Mouse (Mus musculus) lung, adult 2 months (tissue): ENCODE measurements around the gene Ceacam19.

Source experiments
- CTCF ChIP-seq: fragments of 200-500 bp; IDR thresholded peaks from 2 replicates; pipeline ENCODE4 v1.5.1; 2011; ENCODE audit warnings: mild to moderate bottlenecking, low read length, control low read depth; ENCODE audit not compliant: insufficient read depth
- POLR2A ChIP-seq: fragments of 200-500 bp; IDR thresholded peaks from 2 replicates; pipeline ENCODE4 v1.6.1; 2011; ENCODE audit warnings: low read depth, mild to moderate bottlenecking, control low read depth, low read length, borderline replicate concordance; ENCODE audit errors: extremely low read depth

GRCm38 (mm10) chr7:19840371-19840770 lies 47.4 kb downstream of the Ceacam19 start:
- TF ChIP-seq POLR2A (no peak), CTCF (no peak)
